Mouse (Mus musculus) kidney, postnatal 14 days (tissue): ENCODE measurements around the gene Trim28.
A peak's percentile ranks its signal among the peaks of the same experiment; 100 is the strongest.

Source experiments
- DNase-seq: peaks from one replicate; pipeline ENCODE4 v3.0.0; 2022; ENCODE audit warnings: mixed read lengths

Gene Trim28

DNA sequence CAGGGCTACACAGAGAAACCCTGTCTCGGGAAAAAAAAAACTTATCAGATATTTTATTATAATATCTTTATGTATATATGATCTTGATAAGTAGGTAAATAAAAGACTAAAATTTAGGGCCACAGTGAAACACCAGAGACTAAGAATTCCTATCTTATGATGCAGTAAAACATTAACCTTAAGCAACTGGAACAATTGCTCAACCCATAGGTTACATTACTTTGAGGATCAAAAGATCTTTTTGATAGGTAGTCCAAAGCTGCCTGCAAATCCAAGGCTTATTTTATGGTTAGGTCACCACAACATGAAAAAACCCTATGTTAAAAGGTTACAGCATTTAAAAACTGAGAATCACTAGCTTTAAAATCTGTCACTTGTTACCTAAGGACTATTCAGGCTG is 2.7 kb downstream of the Trim28 start:
- no peak for DNase-seq

DNA sequence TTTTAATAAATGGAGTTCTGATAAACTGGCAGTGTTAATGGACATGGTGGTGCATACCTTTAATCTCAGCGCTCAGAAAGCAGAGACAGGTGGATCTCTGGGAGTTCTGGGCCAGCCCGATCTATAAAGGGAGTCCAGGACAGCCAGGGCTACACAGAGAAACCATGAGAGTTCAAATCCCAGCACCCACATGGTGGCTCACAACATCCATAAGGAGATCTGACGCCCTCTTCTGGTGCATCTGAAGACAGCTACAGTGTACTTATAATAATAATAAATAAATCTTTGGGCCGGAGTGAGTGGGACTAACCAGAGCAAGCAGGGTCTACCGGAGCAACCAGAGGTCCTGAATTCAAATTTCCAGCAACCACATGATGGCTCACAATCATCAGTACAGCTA is 4.5 kb downstream of the Trim28 start:
- no peak for DNase-seq

DNA sequence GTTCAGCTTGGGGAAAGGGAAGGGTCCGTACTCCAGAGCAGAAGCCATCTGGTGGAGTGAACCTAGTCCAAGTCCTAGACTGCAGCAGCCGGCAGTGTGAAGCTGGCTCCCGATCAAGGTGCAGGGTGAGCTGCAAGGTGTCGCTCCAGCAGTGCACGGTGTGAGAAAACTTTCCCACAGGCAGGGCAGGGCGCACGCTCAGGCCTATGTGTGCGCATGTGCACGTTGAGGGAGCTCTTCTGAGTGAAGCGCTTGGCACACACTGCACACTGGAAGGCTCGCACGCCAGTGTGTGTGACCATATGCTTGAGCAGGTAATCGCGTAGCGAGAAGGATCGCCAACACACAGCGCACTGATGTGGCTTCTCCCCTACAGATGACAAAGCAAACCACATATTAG is 7.1 kb downstream of the Trim28 start:
- DNase-seq: no peak

DNA sequence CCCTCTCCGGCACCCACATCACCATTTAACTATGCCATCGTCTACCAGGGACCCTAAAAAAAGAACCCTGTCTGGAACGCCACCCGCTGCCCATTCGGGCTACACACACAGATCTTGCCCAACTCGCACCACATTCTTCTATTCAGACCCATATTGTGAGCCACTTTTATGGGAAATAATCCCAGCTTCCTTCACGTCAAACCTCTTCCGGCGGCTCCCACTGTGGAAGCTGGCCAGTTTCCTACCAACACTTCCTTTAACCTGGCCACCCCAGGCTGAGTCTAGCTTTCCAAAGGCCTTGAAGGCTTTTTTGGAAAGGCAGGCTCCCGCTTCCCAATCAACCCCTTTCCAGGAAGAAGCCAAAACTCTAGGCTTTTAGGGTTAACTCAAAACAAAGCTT is 7.6 kb downstream of the Trim28 start:
- DNase-seq: peak; percentile 42

DNA sequence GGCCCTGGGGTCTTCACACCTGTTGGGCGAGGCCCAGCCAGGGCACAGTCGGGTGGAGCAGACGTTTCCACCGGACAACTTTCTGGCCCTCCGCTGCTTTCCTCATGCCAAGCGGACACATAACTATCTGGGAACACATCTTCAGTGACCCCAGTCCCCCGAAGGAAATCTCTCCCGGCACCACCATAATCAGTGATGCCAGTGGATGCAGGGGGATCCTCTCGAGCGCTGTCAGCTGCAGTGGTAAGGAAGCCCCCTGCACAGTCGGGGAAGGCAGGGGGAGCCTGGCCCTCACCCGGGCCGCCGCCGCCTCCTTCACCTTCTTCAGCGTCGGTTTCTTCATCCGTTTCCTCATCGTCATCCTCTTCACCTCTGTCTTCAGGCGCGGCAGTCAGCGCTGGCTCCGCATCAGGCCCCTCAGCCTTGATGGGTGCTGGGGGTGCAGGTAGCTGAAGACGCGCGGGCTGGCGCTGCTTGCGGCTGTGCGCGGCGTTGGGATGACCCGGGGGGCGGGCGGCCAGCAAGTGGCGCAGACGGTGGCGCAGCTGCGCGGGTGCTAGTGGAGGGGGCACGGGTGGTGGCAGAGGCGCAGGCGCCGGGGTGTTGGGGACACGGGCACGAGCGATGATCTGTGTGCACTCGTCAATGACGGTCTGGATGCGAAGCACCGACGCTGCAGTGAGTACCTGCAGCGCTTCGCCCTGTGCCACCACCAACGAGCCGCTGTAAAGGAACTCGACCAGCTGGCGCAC is 8.6 kb downstream of the Trim28 start:
- no peak for DNase-seq

DNA sequence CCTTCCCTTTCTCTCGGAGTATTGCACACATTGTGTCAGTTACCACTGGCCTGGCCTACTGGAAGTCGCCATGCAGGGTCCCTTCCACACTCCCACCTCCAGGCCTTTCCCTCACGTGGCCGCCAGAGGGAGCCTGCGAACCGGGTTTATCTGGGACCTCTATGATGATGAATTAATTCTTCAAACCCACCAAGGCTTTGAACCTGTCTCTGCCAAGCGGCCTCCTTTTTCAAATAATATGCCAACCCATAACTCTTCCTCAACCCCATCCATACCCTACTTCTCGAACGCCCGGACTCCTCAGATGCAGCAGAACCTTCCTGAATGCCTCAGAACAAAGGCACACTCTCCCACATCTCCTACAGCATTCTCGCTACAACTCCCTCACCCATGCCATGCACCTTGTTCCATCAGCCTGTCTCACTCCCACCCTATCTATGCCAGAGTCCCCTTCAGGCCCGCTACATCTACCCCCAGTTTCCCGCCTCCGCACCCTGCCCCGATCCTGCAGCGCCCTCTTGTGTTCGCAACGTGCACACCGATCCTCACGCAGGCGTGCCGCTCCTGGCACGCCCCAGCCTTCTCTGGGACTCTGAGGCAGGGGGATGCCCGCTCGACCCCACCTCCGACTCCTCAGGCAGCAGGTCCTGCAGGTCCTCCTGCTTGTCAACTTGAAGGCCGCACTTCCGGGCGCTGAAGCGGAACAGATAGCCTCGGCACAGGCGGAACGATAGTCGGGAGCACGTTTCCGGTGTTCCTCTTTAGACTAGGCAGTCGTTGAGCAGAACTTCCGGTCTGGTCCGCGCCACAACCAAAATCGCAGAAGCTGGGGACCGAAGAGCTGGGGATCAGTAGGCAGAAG is 10.5 kb downstream of the Trim28 start:
- DNase-seq: peak; percentile 95

DNA sequence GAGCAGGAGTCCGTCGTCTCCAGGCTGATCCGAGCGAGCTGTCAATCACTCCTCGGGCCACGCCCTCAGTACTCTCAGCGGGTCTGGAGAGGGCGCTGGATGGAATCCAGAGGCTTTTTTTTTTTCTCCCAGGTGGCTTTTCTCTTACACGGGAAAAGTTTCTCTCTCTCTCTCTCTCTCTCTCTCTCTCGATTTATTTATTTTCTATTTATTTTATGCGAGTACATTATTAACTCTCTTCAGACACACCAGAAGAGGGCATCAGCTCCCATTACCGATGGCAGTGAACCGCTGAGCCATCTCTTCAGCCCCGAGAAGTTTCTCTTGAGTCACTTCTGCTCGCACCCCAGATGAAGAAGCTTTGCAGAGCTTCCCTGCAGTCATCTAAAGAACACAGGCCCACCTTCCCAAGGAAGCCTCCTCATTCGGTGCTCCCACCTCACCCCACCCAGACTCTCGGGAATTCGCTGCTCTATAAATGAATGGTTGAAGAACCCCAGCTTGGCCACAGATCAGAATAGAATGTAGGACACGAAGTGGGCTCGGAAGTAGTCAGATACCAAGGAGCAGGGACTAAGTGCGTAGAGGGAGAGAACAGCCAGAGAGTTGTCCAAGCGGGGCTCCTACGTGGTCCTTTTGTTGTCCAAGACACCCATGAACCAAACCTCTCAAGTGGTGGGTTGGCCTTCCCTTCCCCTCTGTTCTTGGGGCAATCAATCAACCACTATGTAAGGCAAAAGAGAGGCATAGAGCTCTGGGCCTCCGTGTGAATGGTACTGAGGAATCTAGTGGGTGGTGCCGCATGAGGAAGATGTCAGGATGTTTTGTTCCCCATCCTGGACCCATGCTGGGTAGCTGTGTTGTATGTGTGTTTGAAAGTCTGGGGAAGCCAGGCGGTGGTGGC is 11.3 kb downstream of the Trim28 start, which contains the start of gene Zbtb45:
Gene Zbtb45 (minus strand): TSS at position 30 of the 904 bp plus-strand sequence.
- no peak for DNase-seq

DNA sequence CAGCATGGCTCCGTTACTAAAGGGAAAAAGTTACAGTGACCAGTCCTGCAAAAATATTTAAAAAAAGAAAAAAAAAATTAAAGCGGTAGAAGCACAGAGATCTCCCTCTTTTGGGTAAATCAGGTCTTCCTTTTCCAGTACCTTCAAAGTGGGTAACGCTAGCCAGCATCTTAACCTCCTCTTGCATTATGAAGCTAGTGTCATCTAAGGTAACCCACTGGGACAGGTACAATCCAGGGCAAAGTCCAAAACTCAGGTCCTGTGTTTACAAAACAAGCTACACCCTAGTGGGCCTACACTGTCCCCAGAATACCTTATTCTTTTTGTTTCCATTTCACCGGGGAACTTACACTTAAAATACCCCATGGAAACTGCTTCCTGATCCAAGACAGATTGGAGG is 14.8 kb downstream of the Trim28 start:
- no peak for DNase-seq

DNA sequence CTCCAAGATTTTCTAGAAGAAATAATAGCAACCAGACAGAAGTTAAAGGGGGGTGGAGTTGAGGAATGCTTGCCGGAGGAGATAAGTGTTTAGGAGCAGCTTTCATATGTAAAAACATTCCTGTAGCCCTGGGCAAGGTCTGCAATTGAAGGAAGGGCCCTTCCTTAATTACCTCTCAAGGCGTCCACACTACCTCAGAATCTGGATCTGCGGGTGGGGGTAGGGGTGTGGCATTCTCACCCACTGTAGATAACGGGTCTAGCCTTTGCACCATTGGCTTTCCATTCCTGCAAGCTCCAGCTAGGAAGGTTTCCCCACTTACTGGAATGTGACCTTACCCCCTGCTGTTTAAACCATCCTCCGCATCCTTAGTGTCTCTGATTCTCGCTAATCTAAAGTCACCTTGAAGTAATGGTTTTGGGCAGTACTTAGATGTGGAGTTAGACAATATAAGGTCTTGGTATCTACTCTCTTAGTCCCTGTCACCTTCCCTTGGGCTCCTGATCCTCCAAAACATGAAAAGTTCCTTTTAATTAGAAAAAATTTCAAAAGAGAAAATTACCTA is 15.4 kb downstream of the Trim28 start:
- no peak for DNase-seq

DNA sequence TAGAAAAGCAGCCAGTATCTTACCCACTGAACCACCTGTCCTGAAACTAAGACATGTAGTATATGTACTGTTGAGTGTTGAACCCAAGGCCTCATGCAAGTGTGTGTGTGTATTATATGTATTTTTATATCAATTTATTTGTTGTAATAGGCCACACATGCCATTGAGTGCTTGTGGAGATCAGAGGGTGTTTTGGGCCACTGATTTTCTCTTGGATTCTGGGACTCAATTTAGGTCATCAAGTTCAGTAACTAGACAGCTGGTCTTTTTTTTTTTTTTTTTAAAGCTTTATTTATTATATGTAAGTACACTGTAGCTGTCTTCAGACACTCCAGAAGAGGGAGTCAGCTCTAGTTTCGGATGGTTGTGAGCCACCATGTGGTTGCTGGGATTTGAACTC is 16.3 kb downstream of the Trim28 start:
- DNase-seq: no peak

DNA sequence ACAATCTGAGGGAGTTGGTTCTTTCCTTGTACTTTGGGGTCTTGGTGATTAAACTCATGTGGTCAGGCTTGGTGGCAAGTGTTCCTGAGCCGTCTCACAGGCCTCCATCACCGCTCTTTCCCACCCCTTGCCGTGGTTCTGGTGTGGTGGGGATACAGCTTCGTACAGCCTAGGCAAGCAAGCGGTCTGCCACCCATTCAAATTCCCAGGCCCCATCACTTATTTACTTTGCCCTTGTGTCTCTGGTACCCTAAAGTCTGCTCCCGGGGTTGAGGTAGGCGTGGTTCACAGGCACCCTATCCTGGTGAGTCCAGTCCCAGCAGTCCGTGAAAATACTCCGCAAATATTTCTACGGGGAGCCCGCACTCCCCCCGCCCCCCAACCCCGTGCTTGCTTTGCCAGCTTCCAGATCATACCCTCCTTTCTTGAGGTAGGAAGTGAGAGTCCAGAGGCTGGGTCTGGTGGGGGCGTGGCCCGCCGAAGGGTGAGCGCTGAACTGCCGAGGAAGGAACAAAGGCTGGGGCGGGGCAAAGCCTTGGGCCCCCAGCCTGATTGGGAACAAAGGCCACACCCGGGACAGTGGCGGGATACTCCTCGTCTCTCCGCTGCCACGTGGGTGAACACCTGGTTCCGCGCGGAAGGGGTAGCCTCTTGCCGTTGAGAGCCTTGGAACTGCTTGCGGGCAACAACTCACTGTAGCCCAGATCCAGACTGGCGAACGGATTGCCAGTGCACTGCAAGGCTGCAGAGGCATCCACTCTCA is 24.0 kb downstream of the Trim28 start:
- DNase-seq: peak; percentile 87

DNA sequence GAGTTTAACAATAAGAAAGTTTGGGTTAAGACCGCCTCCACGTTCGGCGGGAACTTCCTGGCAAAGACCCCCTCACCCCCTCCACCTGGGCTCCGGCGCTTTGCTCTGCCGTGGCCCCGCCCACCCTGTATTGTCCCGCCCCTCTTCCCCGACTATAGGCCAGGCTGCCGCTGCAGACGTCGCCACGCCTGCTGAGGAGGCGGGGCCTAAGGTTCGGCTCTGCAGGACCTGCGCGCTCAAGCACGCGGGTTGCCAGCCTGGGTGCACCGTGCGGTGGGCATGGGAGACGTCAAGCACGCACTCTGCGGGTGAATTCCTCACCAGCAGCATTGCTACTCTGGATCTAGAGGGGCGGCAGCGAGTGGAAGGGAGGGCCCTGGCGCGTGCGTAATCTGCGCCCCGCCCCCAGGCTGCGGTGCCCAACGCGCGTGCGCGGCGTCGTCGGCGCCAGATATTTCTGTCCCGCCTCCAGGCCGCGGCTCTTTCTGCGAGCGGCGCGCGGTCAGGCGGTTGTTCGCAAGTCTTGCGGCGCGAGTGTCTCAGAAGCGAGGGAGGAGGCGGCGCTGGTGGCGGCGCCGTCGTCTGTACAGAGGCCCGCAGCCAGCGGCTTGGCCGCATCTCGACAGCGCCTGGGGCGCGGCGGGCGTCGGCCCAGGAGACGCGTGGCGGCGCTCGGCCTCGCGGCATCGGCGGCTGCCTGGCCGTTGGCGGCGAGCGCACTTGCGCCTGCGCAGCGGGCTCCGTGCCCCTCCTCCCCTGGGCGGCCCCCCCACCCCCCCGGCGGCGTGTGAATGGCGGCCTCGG is 25.2 kb downstream of the Trim28 start:
- DNase-seq: peak; percentile 96

DNA sequence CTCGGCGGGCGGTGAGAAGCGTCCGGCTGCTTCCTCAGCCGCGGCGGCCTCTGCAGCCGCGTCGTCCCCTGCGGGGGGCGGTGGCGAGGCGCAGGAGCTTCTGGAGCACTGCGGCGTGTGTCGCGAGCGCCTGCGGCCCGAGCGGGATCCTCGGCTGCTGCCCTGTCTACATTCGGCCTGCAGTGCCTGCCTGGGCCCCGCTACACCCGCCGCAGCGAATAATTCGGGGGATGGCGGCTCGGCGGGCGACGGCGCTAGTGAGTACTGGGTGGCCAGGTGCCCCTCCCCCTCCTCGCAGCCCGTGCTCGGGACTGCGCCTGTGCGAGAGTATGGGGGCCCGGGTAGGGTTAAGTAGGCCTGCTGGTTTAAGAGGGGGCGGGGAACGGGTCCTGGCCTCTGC is 25.9 kb downstream of the Trim28 start:
- peak; percentile 85 for DNase-seq

DNA sequence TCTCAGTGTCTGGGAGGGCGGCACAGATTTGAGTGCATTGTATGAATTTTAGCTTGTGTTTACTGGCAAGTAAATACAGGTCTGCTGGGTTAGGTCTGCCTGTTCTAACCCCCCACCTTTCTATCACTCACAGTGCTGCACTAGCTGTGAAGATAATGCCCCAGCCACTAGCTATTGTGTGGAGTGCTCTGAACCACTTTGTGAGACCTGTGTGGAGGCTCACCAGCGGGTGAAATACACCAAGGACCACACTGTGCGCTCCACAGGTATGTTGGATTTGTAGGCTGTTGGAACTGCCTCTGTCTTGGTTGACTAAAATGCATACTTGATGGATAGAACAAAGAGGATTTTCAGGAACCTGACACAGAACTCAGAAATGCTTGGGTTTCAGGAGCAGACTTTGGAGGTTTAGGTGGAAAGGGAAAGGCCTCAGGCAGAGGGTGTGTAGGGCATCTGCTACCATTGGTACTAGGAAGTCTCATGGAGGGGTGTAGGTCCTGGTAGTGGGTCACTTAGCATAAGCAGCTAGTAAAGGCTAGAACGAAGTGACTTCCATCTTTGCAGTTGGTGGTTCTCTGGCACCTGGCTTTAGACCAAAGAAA is 26.7 kb downstream of the Trim28 start:
- no peak for DNase-seq

DNA sequence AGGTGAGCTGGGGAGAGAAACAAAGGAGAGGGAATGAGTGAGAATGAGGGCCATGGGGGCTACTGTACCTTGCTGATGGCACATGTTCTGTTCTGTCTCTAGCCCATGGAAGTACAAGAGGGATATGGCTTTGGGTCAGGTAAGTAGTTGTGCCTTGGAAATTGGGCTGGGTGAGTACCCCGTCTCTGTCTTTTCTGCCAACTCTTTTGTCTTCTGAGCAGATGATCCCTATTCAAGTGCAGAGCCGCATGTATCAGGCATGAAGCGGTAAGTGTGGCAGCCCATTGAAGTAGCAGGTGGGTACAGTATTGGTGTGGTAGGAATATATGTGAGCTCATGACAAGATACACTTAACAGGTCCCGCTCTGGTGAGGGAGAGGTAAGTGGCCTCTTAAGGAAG is 30.1 kb downstream of the Trim28 start:
- no peak for DNase-seq

DNA sequence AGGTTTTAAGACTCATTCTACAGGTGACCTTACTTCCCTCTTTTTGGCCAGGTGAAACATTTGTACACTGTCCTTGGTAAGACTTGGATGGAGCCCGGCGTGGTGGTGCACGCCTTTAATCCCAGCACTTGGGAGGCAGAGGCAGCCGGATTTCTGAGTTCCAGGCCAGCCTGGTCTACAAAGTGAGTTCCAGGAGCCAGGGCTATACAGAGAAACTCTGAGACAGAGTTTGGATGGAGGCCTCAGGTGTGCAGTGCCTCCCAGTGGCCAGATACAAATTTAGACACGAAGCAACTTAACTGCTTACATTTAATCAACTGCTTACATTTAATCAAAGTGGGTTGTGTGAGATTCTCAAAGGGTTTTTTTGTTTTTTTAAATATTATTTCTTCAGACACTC is 32.2 kb downstream of the Trim28 start:
- peak; percentile 38 for DNase-seq

DNA sequence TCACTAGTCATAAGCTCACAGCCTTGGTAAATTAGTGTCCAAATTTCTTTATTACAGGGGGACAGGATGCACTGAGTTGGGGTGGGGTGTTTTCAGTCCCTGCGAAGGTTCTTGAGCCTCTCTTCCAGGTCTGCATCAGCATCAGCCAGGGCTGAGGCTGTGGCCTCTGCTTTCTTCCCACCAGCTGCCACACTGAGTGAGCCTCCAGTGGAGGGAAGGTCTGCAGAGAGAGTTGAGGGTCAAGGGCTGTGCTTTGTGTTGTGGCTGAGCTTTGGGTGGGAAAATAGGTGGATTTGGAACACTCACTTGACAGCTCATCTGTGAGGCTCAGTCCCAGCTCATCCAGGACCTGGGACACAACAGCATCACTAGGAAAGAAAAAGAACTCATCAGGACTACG is 33.1 kb downstream of the Trim28 start:
- no peak for DNase-seq

DNA sequence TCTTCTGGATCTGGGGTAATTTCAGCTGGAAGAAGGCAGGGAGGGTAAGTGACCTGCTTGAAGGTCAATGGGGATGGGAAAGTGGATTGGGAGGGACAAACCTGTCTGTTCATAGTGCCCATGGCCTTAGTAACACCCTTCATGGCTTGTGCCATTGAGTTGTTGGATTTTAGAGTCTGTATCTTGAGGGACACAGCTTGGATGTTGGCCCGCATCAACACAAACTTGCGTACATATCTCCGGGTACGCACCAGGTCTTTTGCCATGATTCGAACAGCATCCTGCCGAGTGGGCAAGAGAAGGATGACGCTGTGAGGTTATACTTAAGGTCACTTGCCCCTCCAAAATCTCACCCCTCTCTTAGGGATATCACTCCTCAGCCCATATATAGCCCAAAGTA is 33.6 kb downstream of the Trim28 start:
- DNase-seq: no peak

DNA sequence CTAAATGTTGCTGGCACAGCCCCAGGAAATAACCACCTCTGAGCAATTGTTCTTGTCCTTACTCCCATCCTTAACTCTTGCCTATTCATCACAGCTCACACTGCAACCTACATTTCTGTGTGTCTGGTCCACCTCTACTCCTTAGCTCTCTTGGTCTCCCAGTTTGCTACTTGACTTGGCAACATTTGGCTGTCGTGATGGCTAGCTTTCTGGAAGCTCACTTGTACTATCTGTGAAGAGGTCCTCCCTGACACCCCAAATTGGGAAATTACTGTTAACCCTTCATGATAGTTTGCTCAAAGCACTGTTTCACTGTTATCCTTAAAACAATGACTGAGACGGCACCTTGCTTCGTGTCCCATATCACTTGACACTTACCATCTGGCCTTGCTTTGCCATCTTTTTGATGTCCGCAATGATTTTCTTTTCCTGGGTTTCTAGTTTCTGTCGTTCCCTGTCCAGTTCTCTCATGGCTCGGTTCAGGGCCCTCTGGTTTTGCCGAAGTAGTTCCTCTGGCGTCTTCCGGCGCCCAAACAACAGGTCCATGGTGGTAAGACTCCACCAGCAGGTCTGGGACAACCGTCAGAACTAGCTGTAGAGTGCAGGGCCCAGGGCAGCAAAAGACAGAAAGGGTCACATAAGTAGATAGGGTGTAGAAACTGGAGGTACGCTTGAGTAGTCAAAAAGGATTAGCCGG is 34.7 kb downstream of the Trim28 start:
- no peak for DNase-seq
